Mouse (Mus musculus): ENCODE results near the gene Wfdc5.

DNA sequence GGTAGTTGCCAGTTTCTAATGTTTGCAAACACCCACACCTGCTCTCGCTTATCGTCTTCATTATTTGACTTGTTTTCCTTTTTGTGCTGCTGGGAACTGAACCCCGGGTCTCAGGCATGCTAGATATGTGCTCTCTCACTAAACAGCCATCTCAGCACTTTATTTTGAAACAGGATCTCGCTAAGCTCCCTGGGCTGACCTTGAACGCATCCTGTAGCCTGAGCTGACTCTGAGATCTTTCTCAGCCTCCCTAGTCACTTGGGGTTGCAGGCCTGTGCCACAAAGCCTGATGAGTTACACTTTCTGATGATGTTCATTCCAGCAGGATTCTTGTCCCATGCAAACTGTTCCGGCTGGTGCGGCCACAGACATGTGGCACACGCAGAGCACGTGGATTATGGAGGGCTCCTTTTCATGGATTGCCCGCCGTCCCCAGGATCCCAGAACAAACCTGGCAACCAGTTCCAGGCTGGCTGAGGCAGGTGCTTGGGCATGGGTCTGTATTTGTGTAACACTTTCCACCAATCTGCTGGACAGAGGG lies 21.0 kb downstream of the Wfdc5 start:
- no peak for TF ChIP-seq CTCF (IDR thresholded peaks at IDR 0.05; ENCODE audit: extremely low read depth, insufficient read depth, low read length)
- TF ChIP-seq POLR2A (IDR thresholded peaks at IDR 0.05; ENCODE audit: extremely low read depth, insufficient read depth, low read length), result no peak
